In genomic region chr10:79873715-79874289, GRCm38 (mm10) we compare ENCODE assay signal across 8 mouse cellular contexts. TPM values are rescaled to one million over a fixed set of nuclear protein-coding genes. Genes with fewer than 3 reads are reported as not detected.
DNase-seq lines count a peak whose midpoint lies in the region; ATAC-seq and TF ChIP-seq lines count a peak whose summit lies in the region.

No protein-coding gene starts in this region.

- no peaks in the 10 kb centered on the region for H3K9me3 ChIP-seq in heart, embryonic 11.5 days (replicated peaks; ENCODE audit: control insufficient read depth, low read length)
- no peaks in the 10 kb centered on the region for H3K9me3 ChIP-seq in ES-Bruce4 (replicated peaks; ENCODE audit: control insufficient read depth, insufficient read depth, low read length, poor library complexity, severe bottlenecking)
- H3K9me3 ChIP-seq in forebrain, embryonic 12.5 days: no peaks in the 10 kb centered on the region
- no peaks in the 10 kb centered on the region for H3K9me3 ChIP-seq in liver, embryonic 13.5 days (replicated peaks)

- intact Hi-C loops in heart, postnatal 10 days (cut with DNase I): no loop called here

- no peak for TF ChIP-seq EP300 in ES-Bruce4 (IDR thresholded peaks at IDR 0.05; ENCODE audit: insufficient read depth, low read depth, low read length)

- 6% methylated on average over 19 of the region's 26 CpGs for WGBS in heart, embryonic 11.5 days (ENCODE audit: insufficient replicate concordance)
- 1% methylated on average over 26 of the region's 26 CpGs for WGBS in forebrain, embryonic 12.5 days
- WGBS in liver, embryonic 13.5 days (ENCODE audit: insufficient replicate concordance): 3% methylated on average over 26 of the region's 26 CpGs

- H3K27me3 ChIP-seq in heart, embryonic 11.5 days (ENCODE audit: control insufficient read depth, insufficient read depth, low read length): peaks cover 8% of the 10 kb centered on the region; the same call in 1 of the 2 replicates
- H3K27me3 ChIP-seq in ES-Bruce4 (ENCODE audit: control insufficient read depth, insufficient read depth, low read length, poor library complexity, severe bottlenecking): no peaks in the 10 kb centered on the region
- peaks cover 7% of the 10 kb centered on the region; the same call in 1 of the 2 replicates for H3K27me3 ChIP-seq in forebrain, embryonic 12.5 days
- peaks cover 33% of the 10 kb centered on the region for H3K27me3 ChIP-seq in liver, embryonic 13.5 days

- no peak overlapping the region for H3K27ac ChIP-seq in heart, embryonic 11.5 days (ENCODE audit: low read depth, low read length)
- no peak overlapping the region for H3K27ac ChIP-seq in ES-Bruce4 (ENCODE audit: insufficient read depth, low read length)
- H3K27ac ChIP-seq in forebrain, embryonic 12.5 days: peak overlapping the region; percentile 93
- no peak overlapping the region for H3K27ac ChIP-seq in liver, embryonic 13.5 days

- ATAC-seq in heart, embryonic 11.5 days (replicated peaks; ENCODE audit: insufficient number of reproducible peaks, low FRiP score, low TSS enrichment): no peak
- 0 out of 2 replicates have a peak, but pooled peaks have one; percentile 13 for ATAC-seq in forebrain, embryonic 12.5 days (ENCODE audit: low FRiP score)
- ATAC-seq in liver, embryonic 13.5 days (ENCODE audit: low read depth): no peak

- no peak for TF ChIP-seq CTCF in ES-Bruce4 (IDR thresholded peaks at IDR 0.05; ENCODE audit: low read depth, low read length)

- DNase-seq in heart, postnatal 10 days: no peak
- no peak for DNase-seq in liver, embryonic 13.5 days
- DNase-seq in frontal cortex, postnatal 36 days (ENCODE audit: low spot score in 2 of 2): no peak
- DNase-seq in thymus, postnatal 0 days (ENCODE audit: low spot score): no peak
- no peak for DNase-seq in kidney, adult 11 months

- H3K4me2 ChIP-seq in heart, embryonic 11.5 days: peak overlapping the region; percentile 74
- peak overlapping the region; percentile 71 for H3K4me2 ChIP-seq in forebrain, embryonic 12.5 days
- H3K4me2 ChIP-seq in liver, embryonic 13.5 days: peak overlapping the region; percentile 75

- H3K4me3 ChIP-seq in heart, embryonic 11.5 days (ENCODE audit: low read depth, low read length): peak overlapping the region; percentile 69
- peak overlapping the region; percentile 77 for H3K4me3 ChIP-seq in ES-Bruce4 (ENCODE audit: low read depth, low read length)
- peak overlapping the region; percentile 76 for H3K4me3 ChIP-seq in forebrain, embryonic 12.5 days (replicated peaks)
- peak overlapping the region; percentile 58 for H3K4me3 ChIP-seq in liver, embryonic 13.5 days (replicated peaks)

- H3K9ac ChIP-seq in heart, embryonic 11.5 days (ENCODE audit: low read depth, low read length): peak overlapping the region; percentile 64
- H3K9ac ChIP-seq in ES-Bruce4 (ENCODE audit: low read depth, poor library complexity, severe bottlenecking): peak overlapping the region; percentile 66
- H3K9ac ChIP-seq in forebrain, embryonic 12.5 days: peak overlapping the region; percentile 95
- H3K9ac ChIP-seq in liver, embryonic 13.5 days: peak overlapping the region; percentile 62

- no peaks in the 10 kb centered on the region for H3K36me3 ChIP-seq in heart, embryonic 11.5 days (ENCODE audit: control insufficient read depth, insufficient read depth, low read length)
- H3K36me3 ChIP-seq in ES-Bruce4 (ENCODE audit: control insufficient read depth, insufficient read depth, low read length, poor library complexity, severe bottlenecking): no peaks in the 10 kb centered on the region
- H3K36me3 ChIP-seq in forebrain, embryonic 12.5 days (replicated peaks): peaks cover 29% of the 10 kb centered on the region
- no peaks in the 10 kb centered on the region for H3K36me3 ChIP-seq in liver, embryonic 13.5 days

- no peak for TF ChIP-seq POLR2A in ES-Bruce4 (IDR thresholded peaks at IDR 0.05; ENCODE audit: insufficient read depth, low read length)

- peaks cover 8% of the 10 kb centered on the region for H3K4me1 ChIP-seq in heart, embryonic 11.5 days (ENCODE audit: control insufficient read depth, insufficient read depth, low read length)
- H3K4me1 ChIP-seq in ES-Bruce4 (ENCODE audit: control insufficient read depth, insufficient read depth, low read length): peaks cover 2% of the 10 kb centered on the region
- peaks cover 44% of the 10 kb centered on the region for H3K4me1 ChIP-seq in forebrain, embryonic 12.5 days
- H3K4me1 ChIP-seq in liver, embryonic 13.5 days (replicated peaks): peaks cover 32% of the 10 kb centered on the region

RNA-seq across cellular contexts. Expression of gene Prtn3, which starts 0.5 kb away (rescaled TPM):
- polyA plus RNA-seq in heart, embryonic 11.5 days (2014; fragmentation: Nextera tagmentation; extraction: Ambion mirVana): 2.5 and 3.9 TPM in 2 replicates
- under 1 TPM in 1 of 2 experiments, not detected in 1; 0.55 TPM for total RNA-seq in heart, postnatal 10 days (2021)
- polyA plus RNA-seq in ES-Bruce4 (2011; ENCODE audit: insufficient read depth, insufficient read length, low read depth, missing spikeins): 8.7 and 13.1 TPM in 2 replicates
- polyA plus RNA-seq in forebrain, embryonic 12.5 days (2016; fragmentation: Nextera tagmentation; extraction: Ambion mirVana): 14.8 and 16.2 TPM in 2 replicates
- 54.8 and 64.6 TPM in 2 replicates for polyA plus RNA-seq in liver, embryonic 13.5 days (2015; fragmentation: Nextera tagmentation; extraction: Ambion mirVana)
- polyA plus RNA-seq in thymus, postnatal 0 days (2015; fragmentation: Nextera tagmentation; extraction: Ambion mirVana): 1.7 TPM in 2 replicates

RNA-seq across cellular contexts. Expression of gene Plppr3, which starts 0.6 kb away (rescaled TPM):
- 14.1 and 14.3 TPM in 2 replicates for polyA plus RNA-seq in heart, embryonic 11.5 days (2014; fragmentation: Nextera tagmentation; extraction: Ambion mirVana)
- total RNA-seq in heart, postnatal 10 days (2021): under 1 TPM; 0.53 to 0.89 TPM
- 6.4 and 8.3 TPM in 2 replicates for polyA plus RNA-seq in ES-Bruce4 (2011; ENCODE audit: insufficient read depth, insufficient read length, low read depth, missing spikeins)
- polyA plus RNA-seq in forebrain, embryonic 12.5 days (2016; fragmentation: Nextera tagmentation; extraction: Ambion mirVana): 223 and 250 TPM in 2 replicates
- polyA plus RNA-seq in liver, embryonic 13.5 days (2015; fragmentation: Nextera tagmentation; extraction: Ambion mirVana): 5.7 and 5.8 TPM in 2 replicates
- polyA plus RNA-seq in thymus, postnatal 0 days (2015; fragmentation: Nextera tagmentation; extraction: Ambion mirVana): 3.3 and 3.4 TPM in 2 replicates

RNA-seq across cellular contexts. Expression of gene Elane, which starts 12.2 kb away (rescaled TPM):
- 0.31 and 0.49 TPM in 2 replicates for polyA plus RNA-seq in heart, embryonic 11.5 days (2014; fragmentation: Nextera tagmentation; extraction: Ambion mirVana)
- not detected for total RNA-seq in heart, postnatal 10 days (2021)
- polyA plus RNA-seq in ES-Bruce4 (2011; ENCODE audit: insufficient read depth, insufficient read length, low read depth, missing spikeins): not detected in 2 replicates
- not detected in 2 replicates for polyA plus RNA-seq in forebrain, embryonic 12.5 days (2016; fragmentation: Nextera tagmentation; extraction: Ambion mirVana)
- 47.1 and 59.3 TPM in 2 replicates for polyA plus RNA-seq in liver, embryonic 13.5 days (2015; fragmentation: Nextera tagmentation; extraction: Ambion mirVana)
- polyA plus RNA-seq in thymus, postnatal 0 days (2015; fragmentation: Nextera tagmentation; extraction: Ambion mirVana): 0.30 and 0.74 TPM in 2 replicates

RNA-seq across cellular contexts. Expression of gene Cfd, which starts 16.9 kb away (rescaled TPM):
- polyA plus RNA-seq in heart, embryonic 11.5 days (2014; fragmentation: Nextera tagmentation; extraction: Ambion mirVana): not detected in 2 replicates
- total RNA-seq in heart, postnatal 10 days (2021): 10 to 100 TPM in 1 of 2 experiments, 1 to 10 TPM in 1; 3.2 to 12.0 TPM
- polyA plus RNA-seq in ES-Bruce4 (2011; ENCODE audit: insufficient read depth, insufficient read length, low read depth, missing spikeins): not detected in 2 replicates
- not detected in 2 replicates for polyA plus RNA-seq in forebrain, embryonic 12.5 days (2016; fragmentation: Nextera tagmentation; extraction: Ambion mirVana)
- polyA plus RNA-seq in liver, embryonic 13.5 days (2015; fragmentation: Nextera tagmentation; extraction: Ambion mirVana): not detected in 2 replicates
- 4.2 TPM in 1 of 2 replicates, not detected in the other for polyA plus RNA-seq in thymus, postnatal 0 days (2015; fragmentation: Nextera tagmentation; extraction: Ambion mirVana)

RNA-seq across cellular contexts. Expression of gene Ptbp1, which starts 19.6 kb away (rescaled TPM):
- 112 TPM in 2 replicates for polyA plus RNA-seq in heart, embryonic 11.5 days (2014; fragmentation: Nextera tagmentation; extraction: Ambion mirVana)
- total RNA-seq in heart, postnatal 10 days (2021): 100 to 1,000 TPM; 144 to 145 TPM
- 628 and 695 TPM in 2 replicates for polyA plus RNA-seq in ES-Bruce4 (2011; ENCODE audit: insufficient read depth, insufficient read length, low read depth, missing spikeins)
- 223 TPM in 2 replicates for polyA plus RNA-seq in forebrain, embryonic 12.5 days (2016; fragmentation: Nextera tagmentation; extraction: Ambion mirVana)
- polyA plus RNA-seq in liver, embryonic 13.5 days (2015; fragmentation: Nextera tagmentation; extraction: Ambion mirVana): 136 and 175 TPM in 2 replicates
- 217 and 246 TPM in 2 replicates for polyA plus RNA-seq in thymus, postnatal 0 days (2015; fragmentation: Nextera tagmentation; extraction: Ambion mirVana)

Comparison
In these comparisons a context has a peak if more than half of its experiments do, and no peak if none do; other contexts are left out.
1. RNA of gene Plppr3, which starts 0.6 kb away (polyA plus RNA-seq): 223 to 250 TPM in forebrain, embryonic 12.5 days; 14.1 to 14.3 TPM in heart, embryonic 11.5 days, 6.4 to 8.3 TPM in ES-Bruce4, 5.7 to 5.8 TPM in liver, embryonic 13.5 days and 3.3 to 3.4 TPM in thymus, postnatal 0 days; every median in the first group is over 10 times any median in the second.
2. RNA of gene Elane, which starts 12.2 kb away (polyA plus RNA-seq): 47.1 to 59.3 TPM in liver, embryonic 13.5 days; 0.30 to 0.74 TPM in thymus, postnatal 0 days, 0.31 to 0.49 TPM in heart, embryonic 11.5 days, not detected in forebrain, embryonic 12.5 days and not detected in ES-Bruce4; every median in the first group is over 10 times any median in the second.
3. Peak in every context shown above with its lines, with median percentiles within 50 percentile points of each other: H3K4me2 ChIP-seq, H3K4me3 ChIP-seq and H3K9ac ChIP-seq.